Mouse (Mus musculus) E14TG2a.4 (cell line): ENCODE measurements at regions not wholly inside any gene's neighbourhood (a gene's known extent, or its start where the extent isn't known, plus 50 kb on each side); places are given as distances from the start of the nearest gene placed in this dataset.

Experiments
- H3K27me3 ChIP-seq: 2 replicates; pipeline ENCODE4 v1.6.1; 2014; ENCODE audit warnings: low read length, control low read depth; ENCODE audit not compliant: insufficient read depth
- H3K36me3 ChIP-seq: 2 replicates; pipeline ENCODE4 v1.6.1; 2014; ENCODE audit warnings: low read length, control low read depth; ENCODE audit not compliant: insufficient read depth
- H3K4me1 ChIP-seq: replicated peaks from 2 replicates; pipeline ENCODE4 v1.6.1; 2014; ENCODE audit warnings: low read depth, low read length, control low read depth
- H3K4me3 ChIP-seq: replicated peaks from 2 replicates; pipeline ENCODE4 v1.5.1; 2014; ENCODE audit warnings: mild to moderate bottlenecking, low read length
- H3K9me3 ChIP-seq: 2 replicates; pipeline ENCODE4 v1.6.1; 2014; ENCODE audit warnings: low read length, control low read depth
- CTCF ChIP-seq: conservative IDR thresholded peaks from 2 replicates; pipeline ENCODE4 v1.5.1; 2014; ENCODE audit warnings: low read length
- NANOG ChIP-seq: IDR thresholded peaks from 2 replicates; pipeline ENCODE4 v1.6.1; 2014; ENCODE audit warnings: borderline replicate concordance, low read length, mixed read lengths
- POU5F1 ChIP-seq: IDR thresholded peaks from 2 replicates; pipeline ENCODE4 v1.6.1; 2014; ENCODE audit warnings: low read length, borderline replicate concordance

GRCm38 (mm10) chr1:152167716-152168115 is 77.8 kb upstream of the 1700025G04Rik start:
- Histone ChIP-seq H3K9me3 (no peaks in the 10 kb centered on the region), H3K27me3 (no peaks in the 10 kb centered on the region), H3K36me3 (no peaks in the 10 kb centered on the region), H3K4me1 (no peaks in the 10 kb centered on the region), H3K4me3 (no peak overlapping the region)
- TF ChIP-seq CTCF = no peak
- TF ChIP-seq NANOG = no peak
- TF ChIP-seq POU5F1 = no peak

- H3K27me3 ChIP-seq = no peaks in the 10 kb centered on the region
- no peaks in the 10 kb centered on the region for H3K4me1 ChIP-seq
- TF ChIP-seq NANOG (no peak), CTCF (no peak), POU5F1 (no peak)
- H3K36me3 ChIP-seq = no peaks in the 10 kb centered on the region
- H3K4me3 ChIP-seq = no peak overlapping the region
- no peaks in the 10 kb centered on the region for H3K9me3 ChIP-seq
These were observed 75.6 kb upstream of the 1700025G04Rik start for GRCm38 (mm10) chr1:152165490-152165905.

- Histone ChIP-seq H3K36me3 (no peaks in the 10 kb centered on the region), H3K9me3 (no peaks in the 10 kb centered on the region), H3K4me1 (no peaks in the 10 kb centered on the region), H3K27me3 (no peaks in the 10 kb centered on the region), H3K4me3 (no peak overlapping the region)
- TF ChIP-seq NANOG = no peak
- no peak for TF ChIP-seq CTCF
- no peak for TF ChIP-seq POU5F1
These were observed 75.0 kb upstream of the 1700025G04Rik start for GRCm38 (mm10) chr1:152164843-152165489.

DNA sequence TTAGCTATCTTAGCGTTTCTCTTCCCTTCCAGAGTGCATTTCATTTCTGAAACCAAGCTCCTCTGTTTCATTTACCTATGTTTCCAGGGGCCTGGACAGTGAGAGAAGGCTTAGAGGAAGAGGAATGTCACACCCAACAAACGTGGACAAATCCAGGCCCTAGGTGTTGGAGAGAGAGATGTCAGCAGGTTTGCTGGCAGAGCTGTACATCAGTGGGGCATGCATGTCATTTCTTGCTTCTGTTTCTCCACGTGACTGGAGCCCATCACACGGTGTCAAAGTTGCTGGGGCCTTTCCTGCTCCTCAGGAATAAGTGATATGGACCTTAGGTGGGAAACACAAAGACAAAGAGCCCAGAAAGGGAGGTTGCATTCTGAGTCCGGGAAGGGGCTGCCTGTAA is 74.3 kb upstream of the 1700025G04Rik start:
- Histone ChIP-seq H3K9me3 (no peaks in the 10 kb centered on the region), H3K4me3 (no peak overlapping the region), H3K36me3 (no peaks in the 10 kb centered on the region), H3K27me3 (no peaks in the 10 kb centered on the region), H3K4me1 (no peaks in the 10 kb centered on the region)
- TF ChIP-seq CTCF (no peak), POU5F1 (no peak), NANOG (no peak)

- Histone ChIP-seq H3K36me3 (no peaks in the 10 kb centered on the region), H3K9me3 (no peaks in the 10 kb centered on the region), H3K4me1 (no peaks in the 10 kb centered on the region), H3K4me3 (no peak overlapping the region), H3K27me3 (no peaks in the 10 kb centered on the region)
- TF ChIP-seq POU5F1 (no peak), CTCF (no peak), NANOG (no peak)
These were observed 62.5 kb upstream of the 1700025G04Rik start for GRCm38 (mm10) chr1:152152474-152152873.

DNA sequence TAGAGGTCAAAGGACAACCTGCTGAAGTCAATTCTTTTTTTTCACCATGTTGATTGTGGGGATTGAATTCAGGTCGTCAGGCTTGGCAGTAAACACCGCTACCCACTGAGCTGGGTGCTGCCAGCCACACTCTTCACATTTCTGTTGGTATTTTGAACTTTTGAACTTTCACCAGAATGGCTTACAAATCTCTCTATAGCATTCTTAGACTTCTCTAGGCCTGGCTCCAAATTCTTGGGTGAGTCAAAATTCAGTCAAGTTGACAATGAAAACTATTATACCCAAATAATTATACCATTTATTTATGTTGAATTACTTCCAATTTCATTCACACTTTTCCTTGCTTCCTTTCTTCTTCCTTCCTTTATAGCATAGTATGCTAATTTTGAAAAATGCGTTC is 58.8 kb upstream of the 1700025G04Rik start:
- Histone ChIP-seq H3K36me3 (no peaks in the 10 kb centered on the region), H3K4me3 (no peak overlapping the region), H3K27me3 (no peaks in the 10 kb centered on the region), H3K9me3 (peaks cover 6% of the 10 kb centered on the region; the same call in 1 of the 2 replicates), H3K4me1 (no peaks in the 10 kb centered on the region)
- no peak for TF ChIP-seq POU5F1
- TF ChIP-seq NANOG = no peak
- TF ChIP-seq CTCF = no peak

DNA sequence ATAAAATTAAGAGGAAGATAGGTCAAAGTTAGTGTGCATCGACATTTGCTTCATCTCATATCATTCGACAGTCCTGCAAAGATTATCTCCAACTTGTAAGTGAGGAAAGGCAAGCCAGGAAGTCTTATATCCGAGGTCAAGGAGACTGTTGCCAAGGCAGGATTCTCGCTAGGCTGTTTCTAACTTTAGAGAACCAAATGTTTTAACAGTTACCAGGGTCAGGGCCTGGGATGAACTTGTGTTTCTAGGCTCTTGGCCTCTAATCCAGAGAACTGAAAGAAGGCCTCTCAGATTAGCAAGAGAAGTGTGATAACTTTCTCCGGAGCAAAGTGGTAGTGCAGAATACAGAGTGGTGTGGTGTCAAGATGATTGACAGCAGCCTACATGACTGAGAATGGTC is 50.2 kb upstream of the 1700025G04Rik start:
- no peaks in the 10 kb centered on the region for H3K27me3 ChIP-seq
- H3K4me3 ChIP-seq = no peak overlapping the region
- no peaks in the 10 kb centered on the region for H3K4me1 ChIP-seq
- no peak for TF ChIP-seq POU5F1
- no peak for TF ChIP-seq NANOG
- no peak for TF ChIP-seq CTCF
- peaks cover 4% of the 10 kb centered on the region; the same call in 1 of the 2 replicates for H3K9me3 ChIP-seq
- no peaks in the 10 kb centered on the region for H3K36me3 ChIP-seq
